Mouse (Mus musculus) embryonic facial prominence, embryonic 10.5 days (tissue): ENCODE results near the gene Arfgap2. TPM values are rescaled to one million over a fixed set of nuclear protein-coding genes. Genes with fewer than 3 reads are reported as not detected.

Source experiments
- DNase-seq: peaks from one replicate; pipeline ENCODE4 v3.0.0-alpha.2; 2017; ENCODE audit warnings: low spot score
- H3K27ac ChIP-seq: fragments of 300-500 bp; sonication (generic); replicated peaks from 2 replicates; pipeline ENCODE4 v1.5.1; 2016; ENCODE audit warnings: mild to moderate bottlenecking
- H3K27me3 ChIP-seq: fragments of 300-500 bp; sonication (generic); replicated peaks from 2 replicates; pipeline ENCODE4 v1.6.1; 2016; ENCODE audit warnings: low read depth, mild to moderate bottlenecking; ENCODE audit not compliant: poor library complexity, severe bottlenecking
- H3K36me3 ChIP-seq: fragments of 300-500 bp; sonication (generic); replicated peaks from 2 replicates; pipeline ENCODE4 v1.6.1; 2016; ENCODE audit warnings: mild to moderate bottlenecking, moderate library complexity
- H3K4me1 ChIP-seq: fragments of 300-500 bp; sonication (generic); 2 replicates; pipeline ENCODE4 v1.6.1; 2016
- H3K4me3 ChIP-seq: fragments of 300-500 bp; sonication (generic); 2 replicates; pipeline ENCODE4 v1.5.1; 2016; ENCODE audit warnings: mild to moderate bottlenecking, moderate library complexity
- H3K9me3 ChIP-seq: fragments of 300-500 bp; sonication (generic); 2 replicates; pipeline ENCODE4 v1.6.1; 2016; ENCODE audit warnings: mild to moderate bottlenecking
- WGBS: fragments of 180-500 bp; shearing (Covaris S2); methylation state at CpG from one replicate; pipeline ENCODE4 v1.1.7; 2016; 5-methylcytosine and 5-hydroxymethylcytosine counted together
- polyA plus RNA-seq: library from polyadenylated mRNA; unstranded; fragments of >200 nt; fragmentation: Nextera tagmentation; extraction: Ambion mirVana; gene quantifications from 2 replicates; pipeline ENCODE4 v1.2.1, GENCODE M21; 2016

The Arfgap2 gene
- polyA plus RNA-seq, 1 experiment from 2014 or later, result 101 TPM

GRCm38 (mm10) chr2:91268706-91269105 lies 3.9 kb downstream of the Arfgap2 start:
- peaks cover 24% of the 10 kb centered on the region for H3K4me1 ChIP-seq
- no peaks in the 10 kb centered on the region for H3K9me3 ChIP-seq
- no peak overlapping the region for H3K4me3 ChIP-seq
- H3K27ac ChIP-seq, result no peak overlapping the region
- H3K36me3 ChIP-seq, result peaks cover 79% of the 10 kb centered on the region
- WGBS, result 91% methylated on average over 2 of the region's 2 CpGs
- DNase-seq, result no peak
- H3K27me3 ChIP-seq, result no peaks in the 10 kb centered on the region

- Histone ChIP-seq H3K4me3 (no peak overlapping the region), H3K9me3 (no peaks in the 10 kb centered on the region), H3K4me1 (peaks cover 14% of the 10 kb centered on the region), H3K27ac (no peak overlapping the region), H3K27me3 (no peaks in the 10 kb centered on the region), H3K36me3 (peaks cover 84% of the 10 kb centered on the region)
- no peak for DNase-seq
- 94% methylated on average over 8 of the region's 8 CpGs for WGBS
Measured at GRCm38 (mm10) chr2:91269687-91270133, 4.9 kb downstream of the Arfgap2 start.

GRCm38 (mm10) chr2:91278749-91279371 lies 14.1 kb downstream of the Arfgap2 start:
- Histone ChIP-seq H3K4me3 (no peak overlapping the region), H3K9me3 (no peaks in the 10 kb centered on the region), H3K4me1 (peaks cover 22% of the 10 kb centered on the region), H3K27me3 (no peaks in the 10 kb centered on the region), H3K27ac (no peak overlapping the region; the same call in 1 of the 2 replicates), H3K36me3 (peaks cover 49% of the 10 kb centered on the region)
- peak; percentile 72 for DNase-seq
- 43% methylated on average over 10 of the region's 10 CpGs for WGBS

- H3K9me3 ChIP-seq, result no peaks in the 10 kb centered on the region
- no peak for DNase-seq
- WGBS, result 88% methylated on average over 2 of the region's 2 CpGs
- no peak overlapping the region for H3K4me3 ChIP-seq
- peaks cover 44% of the 10 kb centered on the region for H3K36me3 ChIP-seq
- no peak overlapping the region for H3K27ac ChIP-seq
- peaks cover 22% of the 10 kb centered on the region for H3K4me1 ChIP-seq
- H3K27me3 ChIP-seq, result no peaks in the 10 kb centered on the region
Measured at GRCm38 (mm10) chr2:91279372-91279755, 14.6 kb downstream of the Arfgap2 start.

- Histone ChIP-seq H3K4me3 (no peak overlapping the region), H3K27me3 (no peaks in the 10 kb centered on the region), H3K36me3 (peaks cover 24% of the 10 kb centered on the region), H3K9me3 (no peaks in the 10 kb centered on the region), H3K4me1 (peaks cover 22% of the 10 kb centered on the region), H3K27ac (0 out of 2 replicates have a peak overlapping the region, but pooled peaks have one; percentile 57)
- peak; percentile 32 for DNase-seq
- 48% methylated on average over 5 of the region's 5 CpGs for WGBS
Measured at GRCm38 (mm10) chr2:91281366-91281765, 16.6 kb downstream of the Arfgap2 start.

GRCm38 (mm10) chr2:91283972-91284371 lies 19.2 kb downstream of the Arfgap2 start:
- no peaks in the 10 kb centered on the region for H3K27me3 ChIP-seq
- no peak overlapping the region for H3K27ac ChIP-seq
- peaks cover 22% of the 10 kb centered on the region for H3K4me1 ChIP-seq
- no peak for DNase-seq
- H3K4me3 ChIP-seq, result no peak overlapping the region
- WGBS, result 83% methylated on average over 3 of the region's 3 CpGs
- H3K9me3 ChIP-seq, result no peaks in the 10 kb centered on the region
- peaks cover 4% of the 10 kb centered on the region for H3K36me3 ChIP-seq

GRCm38 (mm10) chr2:91284375-91285199 lies 19.8 kb downstream of the Arfgap2 start:
- no peaks in the 10 kb centered on the region for H3K27me3 ChIP-seq
- no peak overlapping the region for H3K4me3 ChIP-seq
- no peaks in the 10 kb centered on the region for H3K9me3 ChIP-seq
- WGBS, result 73% methylated on average over 13 of the region's 13 CpGs
- no peak overlapping the region for H3K27ac ChIP-seq
- H3K36me3 ChIP-seq, result peaks cover 4% of the 10 kb centered on the region
- no peak for DNase-seq
- H3K4me1 ChIP-seq, result peaks cover 22% of the 10 kb centered on the region

- Histone ChIP-seq H3K9me3 (no peaks in the 10 kb centered on the region), H3K36me3 (peaks cover 4% of the 10 kb centered on the region), H3K4me3 (no peak overlapping the region), H3K27me3 (no peaks in the 10 kb centered on the region), H3K27ac (0 out of 2 replicates have a peak overlapping the region, but pooled peaks have one; percentile 10), H3K4me1 (peaks cover 23% of the 10 kb centered on the region)
- 16% methylated on average over 7 of the region's 7 CpGs for WGBS
- peak; percentile 86 for DNase-seq
Measured at GRCm38 (mm10) chr2:91285885-91286505, 21.2 kb downstream of the Arfgap2 start.

- H3K4me1 ChIP-seq, result peaks cover 23% of the 10 kb centered on the region
- no peak overlapping the region; the same call in 1 of the 2 replicates for H3K27ac ChIP-seq
- peaks cover 4% of the 10 kb centered on the region for H3K36me3 ChIP-seq
- no peak overlapping the region for H3K4me3 ChIP-seq
- H3K9me3 ChIP-seq, result no peaks in the 10 kb centered on the region
- 62% methylated on average over 6 of the region's 6 CpGs for WGBS
- no peaks in the 10 kb centered on the region for H3K27me3 ChIP-seq
- no peak for DNase-seq
Measured at GRCm38 (mm10) chr2:91287563-91287962, 22.8 kb downstream of the Arfgap2 start.

GRCm38 (mm10) chr2:91291197-91292007 lies 26.6 kb downstream of the Arfgap2 start:
- H3K27me3 ChIP-seq, result no peaks in the 10 kb centered on the region
- 69% methylated on average over 12 of the region's 12 CpGs for WGBS
- H3K4me1 ChIP-seq, result peaks cover 16% of the 10 kb centered on the region
- H3K9me3 ChIP-seq, result no peaks in the 10 kb centered on the region
- peak overlapping the region; percentile 35 for H3K27ac ChIP-seq
- no peak overlapping the region for H3K4me3 ChIP-seq
- no peak for DNase-seq
- H3K36me3 ChIP-seq, result peaks cover 4% of the 10 kb centered on the region

- Histone ChIP-seq H3K27me3 (no peaks in the 10 kb centered on the region), H3K27ac (no peak overlapping the region), H3K36me3 (no peaks in the 10 kb centered on the region), H3K9me3 (no peaks in the 10 kb centered on the region), H3K4me1 (peaks cover 20% of the 10 kb centered on the region), H3K4me3 (no peak overlapping the region)
- 92% methylated on average over 3 of the region's 3 CpGs for WGBS
- no peak for DNase-seq
Measured at GRCm38 (mm10) chr2:91294226-91294625, 29.5 kb downstream of the Arfgap2 start.

GRCm38 (mm10) chr2:91295895-91296294 lies 31.1 kb downstream of the Arfgap2 start:
- whole genome bisulfite sequencing, result 90% methylated on average over 5 of the region's 5 CpGs
- H3K9me3 ChIP-seq, result no peaks in the 10 kb centered on the region
- H3K4me3 ChIP-seq, result no peak overlapping the region
- H3K36me3 ChIP-seq, result no peaks in the 10 kb centered on the region
- no peaks in the 10 kb centered on the region for H3K27me3 ChIP-seq
- H3K4me1 ChIP-seq, result peaks cover 23% of the 10 kb centered on the region
- DNase-seq, result no peak
- no peak overlapping the region for H3K27ac ChIP-seq
